ENCODE assay signal across 19 mouse cellular contexts in genomic region chr17:10416995-10417394, GRCm38 (mm10).
A peak's percentile ranks its signal among the peaks of the same experiment; 100 is the strongest.
DNase-seq lines count a peak whose midpoint lies in the region; ATAC-seq and TF ChIP-seq lines count a peak whose summit lies in the region.
"Had no signal": no experiment of that assay in that cellular context is flagged by ENCODE, and none has a peak within 500 bp of the region (broad histone marks: within the 10 kb centered on the region; RNA-seq: fewer than 3 reads in every experiment).

No protein-coding gene starts in this region.

- TF ChIP-seq POLR2A in heart, adult 2 months (IDR thresholded peaks at IDR 0.05; ENCODE audit: insufficient read depth, low read depth, low read length), result no peak

- H3K36me3 ChIP-seq in heart, adult 2 months (ENCODE audit: control insufficient read depth, insufficient read depth, low read length), result no peaks in the 10 kb centered on the region
- no peaks in the 10 kb centered on the region for H3K36me3 ChIP-seq in heart, embryonic 16.5 days (ENCODE audit: control insufficient read depth, insufficient read depth)
- H3K36me3 ChIP-seq: embryonic facial prominence, embryonic 15.5 days; forebrain, embryonic 12.5 days; hindbrain, embryonic 13.5 days; midbrain, embryonic 15.5 days had no signal

- ATAC-seq in heart, embryonic 16.5 days (replicated peaks; ENCODE audit: extremely low read depth, insufficient read depth, low FRiP score), result peak; percentile 65; the same call in 1 of the 2 replicates
- ATAC-seq in erythroblast, adult 5-6 weeks (replicated peaks; ENCODE audit: low FRiP score, poor library complexity, severe bottlenecking), result no peak
- ATAC-seq: activated CD4-positive, CD25-positive, alpha-beta regulatory T cell, adult 4 months; midbrain, embryonic 15.5 days had no signal

- H3K27ac ChIP-seq in gastrocnemius, adult 2 months, result peak overlapping the region; percentile 69
- peak overlapping the region; percentile 86 for H3K27ac ChIP-seq in heart, adult 2 months
- peak overlapping the region; percentile 40 for H3K27ac ChIP-seq in heart, embryonic 16.5 days (ENCODE audit: low read length)
- H3K27ac ChIP-seq: embryonic facial prominence, embryonic 15.5 days; forebrain, embryonic 12.5 days; hindbrain, embryonic 13.5 days; midbrain, embryonic 15.5 days; stomach, postnatal 0 days had no signal

- H3K9ac ChIP-seq in heart, adult 2 months (ENCODE audit: low read depth, low read length), result no peak overlapping the region
- no peak overlapping the region for H3K9ac ChIP-seq in heart, embryonic 16.5 days (ENCODE audit: low read length)
- H3K9ac ChIP-seq: embryonic facial prominence, embryonic 15.5 days; forebrain, embryonic 12.5 days; hindbrain, embryonic 13.5 days; midbrain, embryonic 15.5 days had no signal

- intact Hi-C loops in gastrocnemius, adult 2 months (cut with DNase I), result loop anchor here (5.0 kb wide), 1 partner anchor 75 kb away; no protein-coding TSS in a partner anchor
- intact Hi-C loops in heart, adult 2 months (cut with DNase I), result no loop called here

- TF ChIP-seq CTCF in gastrocnemius, adult 2 months (IDR thresholded peaks at IDR 0.05), result no peak
- TF ChIP-seq CTCF in heart, adult 2 months (IDR thresholded peaks at IDR 0.05), result no peak

- DNase-seq in gastrocnemius, adult 2 months, result peak; percentile 58
- no peak for DNase-seq in gastrocnemius, postnatal 4 days (ENCODE audit: low spot score in 2 of 2)
- DNase-seq in kidney, postnatal 10 days, result peak; percentile 36
- no peak for DNase-seq in kidney, adult 8-10 months
- DNase-seq in heart, adult 2 months, result peak; percentile 26 to 46
- DNase-seq in layer of hippocampus, adult 9-11 months, result no peak
- DNase-seq: adrenal gland, postnatal 36 days; cerebellum, adult 9-10 months; kidney, adult 11 months; thymus, postnatal 14 days had no signal

- peaks cover 15% of the 10 kb centered on the region for H3K4me1 ChIP-seq in heart, adult 2 months (ENCODE audit: control insufficient read depth, insufficient read depth, low read length)
- peaks cover 41% of the 10 kb centered on the region for H3K4me1 ChIP-seq in heart, embryonic 16.5 days (ENCODE audit: control insufficient read depth, insufficient read depth, low read length)
- H3K4me1 ChIP-seq: embryonic facial prominence, embryonic 15.5 days had no signal

- no peaks in the 10 kb centered on the region for H3K79me2 ChIP-seq in heart, adult 2 months (replicated peaks; ENCODE audit: control insufficient read depth, insufficient read depth, low read length)

- H3K9me3 ChIP-seq in heart, embryonic 16.5 days (replicated peaks; ENCODE audit: control insufficient read depth, low read length), result no peaks in the 10 kb centered on the region
- H3K9me3 ChIP-seq: embryonic facial prominence, embryonic 15.5 days; forebrain, embryonic 12.5 days; hindbrain, embryonic 13.5 days; midbrain, embryonic 15.5 days had no signal

- no peak overlapping the region for H3K4me3 ChIP-seq in gastrocnemius, adult 2 months
- no peak overlapping the region for H3K4me3 ChIP-seq in heart, adult 2 months
- H3K4me3 ChIP-seq in heart, embryonic 16.5 days (ENCODE audit: low read length), result no peak overlapping the region
- H3K4me3 ChIP-seq: embryonic facial prominence, embryonic 15.5 days; forebrain, embryonic 12.5 days; hindbrain, embryonic 13.5 days; midbrain, embryonic 15.5 days had no signal

- peak; percentile 89 for TF ChIP-seq EP300 in heart, adult 2 months (IDR thresholded peaks at IDR 0.05; ENCODE audit: insufficient read depth, low read depth, low read length)

- 47% methylated on average over 4 of the region's 4 CpGs for WGBS in heart, adult 2 months
- 30% methylated on average over 4 of the region's 4 CpGs for WGBS in heart, embryonic 16.5 days

- no peak overlapping the region for H3K4me2 ChIP-seq in heart, embryonic 16.5 days (ENCODE audit: low read depth, low read length)
- H3K4me2 ChIP-seq: embryonic facial prominence, embryonic 15.5 days; forebrain, embryonic 12.5 days; hindbrain, embryonic 13.5 days; liver, embryonic 11.5 days; midbrain, embryonic 15.5 days had no signal

- H3K27me3 ChIP-seq in heart, adult 2 months (ENCODE audit: control insufficient read depth, insufficient read depth, low read length), result no peaks in the 10 kb centered on the region
- no peaks in the 10 kb centered on the region for H3K27me3 ChIP-seq in heart, embryonic 16.5 days (ENCODE audit: control insufficient read depth, insufficient read depth, low read length)
- H3K27me3 ChIP-seq: embryonic facial prominence, embryonic 15.5 days; hindbrain, embryonic 13.5 days; midbrain, embryonic 15.5 days had no signal

Comparison
In these comparisons a context has a peak if more than half of its experiments do, and no peak if none do; other contexts are left out.
1. DNase-seq: peak in gastrocnemius, adult 2 months (single experiment), kidney, postnatal 10 days (single experiment) and heart, adult 2 months (2 of 2); none in gastrocnemius, postnatal 4 days (0 of 2), kidney, adult 8-10 months (0 of 2) and layer of hippocampus, adult 9-11 months (single experiment).
2. Peak in every context shown above with its lines, with median percentiles within 50 percentile points of each other: H3K27ac ChIP-seq.